Mouse (Mus musculus) embryonic facial prominence, embryonic 11.5 days (tissue): ENCODE measurements at regions not wholly inside any gene's neighbourhood (a gene's known extent, or its start where the extent isn't known, plus 50 kb on each side); places are given as distances from the start of the nearest gene placed in this dataset.

Experiments
- ATAC-seq: fragments of 200-750 bp; cut with Nextera tagmentation; replicated peaks from 2 replicates; pipeline ENCODE4 v1.8.0; 2017; ENCODE audit warnings: low read depth; ENCODE audit not compliant: insufficient number of reproducible peaks, low FRiP score, low TSS enrichment
- DNase-seq: peaks from one replicate; pipeline ENCODE4 v3.0.0-alpha.2; 2015; ENCODE audit warnings: low spot score
- H3K27ac ChIP-seq: fragments of 300-500 bp; sonication (generic); replicated peaks from 2 replicates; pipeline ENCODE4 v1.5.1; 2014; ENCODE audit warnings: mild to moderate bottlenecking, low read depth, low read length, control low read depth
- H3K27me3 ChIP-seq: fragments of 300-500 bp; sonication (generic); 2 replicates; pipeline ENCODE4 v1.6.1; 2014; ENCODE audit warnings: mild to moderate bottlenecking, low read length, moderate library complexity, mixed read lengths; ENCODE audit not compliant: control insufficient read depth, insufficient read depth
- H3K36me3 ChIP-seq: fragments of 300-500 bp; sonication (generic); replicated peaks from 2 replicates; pipeline ENCODE4 v1.6.1; 2014; ENCODE audit warnings: low read depth, mild to moderate bottlenecking, low read length, moderate library complexity, mixed read lengths; ENCODE audit not compliant: control insufficient read depth, insufficient read depth
- H3K4me1 ChIP-seq: fragments of 300-500 bp; sonication (generic); 2 replicates; pipeline ENCODE4 v1.6.1; 2014; ENCODE audit warnings: low read length, mixed read lengths; ENCODE audit not compliant: control insufficient read depth, insufficient read depth
- H3K4me2 ChIP-seq: fragments of 300-500 bp; sonication (generic); 2 replicates; pipeline ENCODE4 v1.6.1; 2014; ENCODE audit warnings: low read depth, mild to moderate bottlenecking, control low read depth, low read length, moderate library complexity
- H3K4me3 ChIP-seq: fragments of 300-500 bp; sonication (generic); 2 replicates; pipeline ENCODE4 v1.5.1; 2014; ENCODE audit warnings: low read depth, low read length, control low read depth
- H3K9ac ChIP-seq: fragments of 300-500 bp; sonication (generic); replicated peaks from 2 replicates; pipeline ENCODE4 v1.6.1; 2014; ENCODE audit warnings: mild to moderate bottlenecking, control low read depth, low read length
- H3K9me3 ChIP-seq: fragments of 300-500 bp; sonication (generic); replicated peaks from 2 replicates; pipeline ENCODE4 v1.6.1; 2016; ENCODE audit warnings: mild to moderate bottlenecking, low read length, inconsistent platforms, mixed read lengths; ENCODE audit not compliant: control insufficient read depth
- WGBS: fragments of 180-500 bp; shearing (Covaris S2); extraction: QIAGEN DNeasy Blood & Tissue Kit; methylation state at CpG from one replicate; pipeline ENCODE4 v1.1.7; 2014; 5-methylcytosine and 5-hydroxymethylcytosine counted together

- DNase-seq = peak; percentile 67
- 58% methylated on average over 5 of the region's 5 CpGs for WGBS
Measured at GRCm38 (mm10) chr10:100152821-100153220, 137.4 kb downstream of the Kitl start.

GRCm38 (mm10) chr10:100153311-100153710 lies 137.9 kb downstream of the Kitl start:
- H3K4me1 ChIP-seq = no peaks in the 10 kb centered on the region
- ATAC-seq (no peak), DNase-seq (no peak)
- H3K27ac ChIP-seq = no peak overlapping the region
- no peak overlapping the region for H3K4me3 ChIP-seq
- H3K36me3 ChIP-seq = no peaks in the 10 kb centered on the region
- no peaks in the 10 kb centered on the region for H3K27me3 ChIP-seq
- WGBS = 85% methylated on average over 3 of the region's 3 CpGs
- H3K9me3 ChIP-seq = no peaks in the 10 kb centered on the region
- H3K9ac ChIP-seq = no peak overlapping the region
- H3K4me2 ChIP-seq = no peak overlapping the region

More at GRCm38 (mm10) chr10:100152821-100153220, 137.4 kb downstream of the Kitl start:
- H3K27me3 ChIP-seq = no peaks in the 10 kb centered on the region
- no peak overlapping the region for H3K4me3 ChIP-seq
- no peaks in the 10 kb centered on the region for H3K36me3 ChIP-seq
- peak; percentile 59; the same call in 1 of the 2 replicates for ATAC-seq
- H3K9me3 ChIP-seq = no peaks in the 10 kb centered on the region
- no peak overlapping the region for H3K4me2 ChIP-seq
- no peaks in the 10 kb centered on the region for H3K4me1 ChIP-seq
- no peak overlapping the region for H3K27ac ChIP-seq
- no peak overlapping the region for H3K9ac ChIP-seq

- no peak overlapping the region for H3K4me3 ChIP-seq
- 82% methylated on average over 2 of the region's 2 CpGs for WGBS
- no peaks in the 10 kb centered on the region for H3K36me3 ChIP-seq
- H3K9ac ChIP-seq = no peak overlapping the region
- H3K27me3 ChIP-seq = no peaks in the 10 kb centered on the region
- ATAC-seq (no peak), DNase-seq (no peak)
- H3K4me1 ChIP-seq = no peaks in the 10 kb centered on the region
- H3K9me3 ChIP-seq = no peaks in the 10 kb centered on the region
- H3K4me2 ChIP-seq = no peak overlapping the region
- H3K27ac ChIP-seq = no peak overlapping the region
Measured at GRCm38 (mm10) chr10:100155566-100155965, 140.1 kb downstream of the Kitl start.

GRCm38 (mm10) chr10:100159843-100160531 lies 144.6 kb downstream of the Kitl start:
- WGBS = 68% methylated on average over 14 of the region's 14 CpGs
- no peak overlapping the region for H3K27ac ChIP-seq

GRCm38 (mm10) chr10:100160532-100160852 lies 145.1 kb downstream of the Kitl start:
- ATAC-seq (no peak), DNase-seq (no peak)
- Histone ChIP-seq H3K27ac (no peak overlapping the region), H3K4me3 (no peak overlapping the region), H3K36me3 (no peaks in the 10 kb centered on the region), H3K9ac (no peak overlapping the region), H3K9me3 (no peaks in the 10 kb centered on the region), H3K4me1 (no peaks in the 10 kb centered on the region), H3K27me3 (no peaks in the 10 kb centered on the region), H3K4me2 (no peak overlapping the region)
- WGBS = 78% methylated on average over 4 of the region's 4 CpGs

More at GRCm38 (mm10) chr10:100159843-100160531, 144.6 kb downstream of the Kitl start:
- DNase-seq (no peak), ATAC-seq (no peak)
- H3K4me3 ChIP-seq = no peak overlapping the region
- H3K27me3 ChIP-seq = no peaks in the 10 kb centered on the region
- no peak overlapping the region for H3K4me2 ChIP-seq
- H3K36me3 ChIP-seq = no peaks in the 10 kb centered on the region
- no peak overlapping the region for H3K9ac ChIP-seq
- H3K9me3 ChIP-seq = no peaks in the 10 kb centered on the region
- H3K4me1 ChIP-seq = no peaks in the 10 kb centered on the region

- 74% methylated on average over 3 of the region's 3 CpGs for WGBS
- no peaks in the 10 kb centered on the region for H3K27me3 ChIP-seq
- no peak overlapping the region for H3K4me3 ChIP-seq
- H3K4me2 ChIP-seq = no peak overlapping the region
- DNase-seq = no peak
- ATAC-seq = no peak
- H3K9ac ChIP-seq = no peak overlapping the region
- H3K36me3 ChIP-seq = no peaks in the 10 kb centered on the region
- no peaks in the 10 kb centered on the region for H3K9me3 ChIP-seq
- no peaks in the 10 kb centered on the region for H3K4me1 ChIP-seq
- H3K27ac ChIP-seq = no peak overlapping the region
Measured at GRCm38 (mm10) chr10:100161117-100161516, 145.7 kb downstream of the Kitl start.

- Histone ChIP-seq H3K27me3 (no peaks in the 10 kb centered on the region), H3K9ac (no peak overlapping the region), H3K36me3 (no peaks in the 10 kb centered on the region), H3K4me1 (no peaks in the 10 kb centered on the region), H3K4me3 (no peak overlapping the region), H3K9me3 (no peaks in the 10 kb centered on the region), H3K27ac (no peak overlapping the region), H3K4me2 (no peak overlapping the region)
- ATAC-seq = no peak
- DNase-seq = no peak
- WGBS = 48% methylated on average over 1 of the region's 1 CpGs
Measured at GRCm38 (mm10) chr10:100164526-100164925, 149.1 kb downstream of the Kitl start.

- ATAC-seq (no peak), DNase-seq (peak; percentile 48)
- H3K9me3 ChIP-seq = no peaks in the 10 kb centered on the region
- H3K36me3 ChIP-seq = no peaks in the 10 kb centered on the region
- H3K4me3 ChIP-seq = no peak overlapping the region
- no peak overlapping the region for H3K27ac ChIP-seq
- H3K4me2 ChIP-seq = no peak overlapping the region
- no peaks in the 10 kb centered on the region for H3K4me1 ChIP-seq
- no peak overlapping the region for H3K9ac ChIP-seq
- H3K27me3 ChIP-seq = no peaks in the 10 kb centered on the region
Measured at GRCm38 (mm10) chr10:100170836-100171235, 155.4 kb downstream of the Kitl start.
